Mouse (Mus musculus): ENCODE measurements around the gene Natd1. TPM values are rescaled to one million over a fixed set of nuclear protein-coding genes. Genes with fewer than 3 reads are reported as not detected.
A peak's percentile ranks its signal among the peaks of the same experiment; 100 is the strongest.

Natd1 gene
- polyA plus RNA-seq, 1 experiment from 2014 or later = 8.9 TPM

GRCm38 (mm10) chr11:60934795-60935194 lies 20.2 kb upstream of the Natd1 start:
- H3K36me3 ChIP-seq (ENCODE audit: control insufficient read depth, insufficient read depth) = no peaks in the 10 kb centered on the region; the same call in 1 of the 2 replicates
- WGBS = 54% methylated on average over 2 of the region's 2 CpGs
- H3K27me3 ChIP-seq (replicated peaks; ENCODE audit: control insufficient read depth, insufficient read depth, low read length) = no peaks in the 10 kb centered on the region
- H3K9ac ChIP-seq (ENCODE audit: low read depth, low read length) = no peak overlapping the region
- H3K4me3 ChIP-seq (ENCODE audit: low read depth, low read length) = no peak overlapping the region
- peak; percentile 39 for ATAC-seq
- peaks cover 26% of the 10 kb centered on the region for H3K4me1 ChIP-seq (replicated peaks; ENCODE audit: control insufficient read depth, insufficient read depth, low read length)
- peak overlapping the region; percentile 52 for H3K4me2 ChIP-seq (replicated peaks; ENCODE audit: low read depth)
- no peak for TF ChIP-seq CTCF (IDR thresholded peaks at IDR 0.05; ENCODE audit: low read depth)
- H3K9me3 ChIP-seq (ENCODE audit: control insufficient read depth) = no peaks in the 10 kb centered on the region
- peak overlapping the region; percentile 89 for H3K27ac ChIP-seq (ENCODE audit: low read depth, low read length)

GRCm38 (mm10) chr11:60933178-60933930 lies 18.8 kb upstream of the Natd1 start:
- Histone ChIP-seq H3K27me3 (replicated peaks; ENCODE audit: control insufficient read depth, insufficient read depth, low read length) (no peaks in the 10 kb centered on the region), H3K4me2 (replicated peaks; ENCODE audit: low read depth) (peak overlapping the region; percentile 83), H3K9ac (ENCODE audit: low read depth, low read length) (peak overlapping the region; percentile 42), H3K27ac (ENCODE audit: low read depth, low read length) (peak overlapping the region; percentile 62), H3K4me3 (ENCODE audit: low read depth, low read length) (peak overlapping the region; percentile 91), H3K4me1 (replicated peaks; ENCODE audit: control insufficient read depth, insufficient read depth, low read length) (peaks cover 18% of the 10 kb centered on the region), H3K36me3 (ENCODE audit: control insufficient read depth, insufficient read depth) (no peaks in the 10 kb centered on the region), H3K9me3 (ENCODE audit: control insufficient read depth) (no peaks in the 10 kb centered on the region)
- no peak for ATAC-seq
- 58% methylated on average over 10 of the region's 10 CpGs for WGBS
- no peak for TF ChIP-seq CTCF (IDR thresholded peaks at IDR 0.05; ENCODE audit: low read depth)

- ATAC-seq = no peak
- peak overlapping the region; percentile 87 for H3K27ac ChIP-seq (ENCODE audit: low read depth, low read length)
- peak overlapping the region; percentile 91 for H3K4me3 ChIP-seq (ENCODE audit: low read depth, low read length)
- TF ChIP-seq CTCF (IDR thresholded peaks at IDR 0.05; ENCODE audit: low read depth) = no peak
- H3K9ac ChIP-seq (ENCODE audit: low read depth, low read length) = peak overlapping the region; percentile 93
- H3K36me3 ChIP-seq (ENCODE audit: control insufficient read depth, insufficient read depth) = no peaks in the 10 kb centered on the region
- no peaks in the 10 kb centered on the region for H3K9me3 ChIP-seq (ENCODE audit: control insufficient read depth)
- peaks cover 14% of the 10 kb centered on the region for H3K4me1 ChIP-seq (replicated peaks; ENCODE audit: control insufficient read depth, insufficient read depth, low read length)
- H3K4me2 ChIP-seq (replicated peaks; ENCODE audit: low read depth) = peak overlapping the region; percentile 83
- WGBS = 0% methylated on average over 7 of the region's 7 CpGs
- no peaks in the 10 kb centered on the region for H3K27me3 ChIP-seq (replicated peaks; ENCODE audit: control insufficient read depth, insufficient read depth, low read length)
Measured at GRCm38 (mm10) chr11:60932503-60933020, 18.0 kb upstream of the Natd1 start.

- H3K4me1 ChIP-seq (replicated peaks; ENCODE audit: control insufficient read depth, insufficient read depth, low read length) = peaks cover 14% of the 10 kb centered on the region
- H3K27me3 ChIP-seq (replicated peaks; ENCODE audit: control insufficient read depth, insufficient read depth, low read length) = no peaks in the 10 kb centered on the region
- H3K27ac ChIP-seq (ENCODE audit: low read depth, low read length) = peak within 1 kb of the TSS; percentile 87
- peak; percentile 46 for TF ChIP-seq CTCF (IDR thresholded peaks at IDR 0.05; ENCODE audit: low read depth)
- under 1% methylated on average over 59 of the region's 59 CpGs for WGBS
- peak; percentile 78 for ATAC-seq
- H3K9ac ChIP-seq (ENCODE audit: low read depth, low read length) = peak within 1 kb of the TSS; percentile 93
- no peaks in the 10 kb centered on the region for H3K9me3 ChIP-seq (ENCODE audit: control insufficient read depth)
- H3K36me3 ChIP-seq (ENCODE audit: control insufficient read depth, insufficient read depth) = no peaks in the 10 kb centered on the region
- peak within 1 kb of the TSS; percentile 83 for H3K4me2 ChIP-seq (replicated peaks; ENCODE audit: low read depth)
- peak within 1 kb of the TSS; percentile 91 for H3K4me3 ChIP-seq (ENCODE audit: low read depth, low read length)
Measured at GRCm38 (mm10) chr11:60931869-60932481, 17.4 kb upstream of the Natd1 start, which contains the start of gene Map2k3. Gene Map2k3 (plus strand): TSS chr11:60932033.

GRCm38 (mm10) chr11:60931282-60931868 lies 16.8 kb upstream of the Natd1 start:
- Histone ChIP-seq H3K4me3 (ENCODE audit: low read depth, low read length) (peak overlapping the region; percentile 91), H3K36me3 (ENCODE audit: control insufficient read depth, insufficient read depth) (no peaks in the 10 kb centered on the region), H3K9ac (ENCODE audit: low read depth, low read length) (peak overlapping the region; percentile 93), H3K27ac (ENCODE audit: low read depth, low read length) (peak overlapping the region; percentile 9; the same call in 1 of the 2 replicates), H3K9me3 (ENCODE audit: control insufficient read depth) (no peaks in the 10 kb centered on the region), H3K4me1 (replicated peaks; ENCODE audit: control insufficient read depth, insufficient read depth, low read length) (peaks cover 10% of the 10 kb centered on the region), H3K27me3 (replicated peaks; ENCODE audit: control insufficient read depth, insufficient read depth, low read length) (no peaks in the 10 kb centered on the region), H3K4me2 (replicated peaks; ENCODE audit: low read depth) (peak overlapping the region; percentile 83)
- ATAC-seq = no peak
- WGBS = 2% methylated on average over 30 of the region's 30 CpGs
- TF ChIP-seq CTCF (IDR thresholded peaks at IDR 0.05; ENCODE audit: low read depth) = no peak

Measured in intestine, postnatal 0 days (tissue).